Mouse (Mus musculus): ENCODE results near the gene Gjb4.

Gjb4 gene

DNA sequence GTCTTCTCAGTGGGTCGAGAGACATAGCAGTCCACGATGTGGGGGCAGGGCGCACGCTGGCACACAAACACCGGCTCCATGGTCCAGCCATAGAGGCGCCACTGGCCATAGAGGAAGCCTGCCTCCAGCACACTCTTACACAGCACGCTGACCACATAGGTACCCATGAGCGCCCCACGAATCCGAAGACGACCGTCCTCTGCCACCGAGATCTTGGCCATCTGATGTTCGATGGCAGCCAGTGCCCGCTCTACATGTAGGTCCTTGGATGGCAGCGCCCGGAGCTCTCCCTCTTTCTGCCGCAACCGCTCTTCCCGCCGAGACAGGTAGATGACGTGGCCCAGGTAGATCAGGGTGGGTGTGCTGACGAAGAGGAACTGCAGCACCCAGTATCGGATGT, 41.5 kb downstream of the Gjb4 start:
- in situ Hi-C loops (cut with MboI, MseI), result no loop called here

DNA sequence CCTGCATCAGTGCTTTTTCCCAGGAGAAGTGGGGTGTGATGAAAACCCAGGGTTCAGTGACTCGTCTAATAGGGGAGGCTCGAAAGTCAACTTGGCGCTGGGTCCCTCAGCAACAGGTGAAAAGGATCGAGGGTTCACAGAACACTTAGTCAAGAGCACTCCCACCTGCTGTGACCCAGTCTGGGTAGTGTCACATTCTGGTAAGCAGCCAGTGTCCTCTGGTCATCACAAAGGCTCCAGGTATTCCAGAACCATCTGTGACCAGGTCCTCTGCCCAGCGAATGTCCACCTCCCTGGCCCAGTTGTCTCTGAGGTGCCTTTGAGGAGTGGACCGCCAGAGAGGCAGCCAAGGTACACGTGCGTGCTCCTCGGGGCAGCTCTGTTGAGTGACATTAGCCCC, 42.3 kb downstream of the Gjb4 start:
- in situ Hi-C loops (cut with MboI, MseI), result no loop called here

DNA sequence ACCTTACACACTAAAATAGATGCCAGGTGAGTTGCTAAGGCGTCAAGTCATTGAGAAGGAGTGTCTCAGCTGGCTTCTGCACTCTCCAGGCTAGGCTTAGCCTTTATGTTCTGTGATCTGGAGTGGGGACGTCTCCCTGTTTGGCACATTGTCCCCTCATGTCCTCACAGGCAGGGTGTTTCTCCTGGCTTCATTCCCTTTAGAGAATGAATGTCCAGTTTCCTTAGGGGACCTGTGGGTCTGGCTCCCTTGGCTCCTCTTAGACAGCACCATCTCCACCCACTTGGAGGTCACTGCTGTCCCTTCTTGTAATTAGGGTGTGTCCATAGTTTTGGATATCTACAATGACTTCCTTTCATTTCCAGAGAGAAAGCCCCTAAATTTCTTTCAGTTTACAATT, 47.0 kb downstream of the Gjb4 start:
- in situ Hi-C loops (cut with MboI, MseI), result no loop called here

DNA sequence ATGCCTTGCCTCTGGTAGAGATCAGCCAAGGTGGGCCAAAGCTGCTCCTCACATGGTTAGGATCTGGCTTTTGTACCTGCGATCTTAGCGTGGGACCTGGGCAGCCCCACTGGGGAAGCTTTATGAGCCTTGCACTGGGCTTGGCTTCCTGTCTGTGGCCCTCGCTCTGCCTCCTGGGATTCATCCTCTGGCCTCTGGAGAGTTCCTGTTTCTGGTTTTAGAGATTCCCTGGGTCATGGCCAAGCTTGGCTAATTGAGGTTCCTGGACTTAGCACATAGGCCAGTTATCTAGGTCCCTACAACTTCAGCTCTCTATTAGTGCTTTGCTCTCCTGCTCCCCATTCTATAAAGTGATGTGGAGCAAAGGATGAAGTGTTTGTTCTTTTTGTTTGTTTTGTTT, 50.1 kb downstream of the Gjb4 start:
- in situ Hi-C loops (cut with MboI, MseI), result no loop called here

Data from T-helper 1 cell (primary cell).